Mouse (Mus musculus): Measurements from ENCODE around the gene Car5a. TPM values are rescaled to one million over a fixed set of nuclear protein-coding genes. Genes with fewer than 3 reads are reported as not detected.

Car5a gene
- total RNA-seq (2014; fragmentation: Nextera tagmentation), result 0.68 and 1.4 TPM in 2 replicates
- 0.16 TPM in 1 of 2 replicates, not detected in the other for total RNA-seq (2017)
- 0.41 and 0.57 TPM in 2 replicates for polyA plus RNA-seq (2012)

DNA sequence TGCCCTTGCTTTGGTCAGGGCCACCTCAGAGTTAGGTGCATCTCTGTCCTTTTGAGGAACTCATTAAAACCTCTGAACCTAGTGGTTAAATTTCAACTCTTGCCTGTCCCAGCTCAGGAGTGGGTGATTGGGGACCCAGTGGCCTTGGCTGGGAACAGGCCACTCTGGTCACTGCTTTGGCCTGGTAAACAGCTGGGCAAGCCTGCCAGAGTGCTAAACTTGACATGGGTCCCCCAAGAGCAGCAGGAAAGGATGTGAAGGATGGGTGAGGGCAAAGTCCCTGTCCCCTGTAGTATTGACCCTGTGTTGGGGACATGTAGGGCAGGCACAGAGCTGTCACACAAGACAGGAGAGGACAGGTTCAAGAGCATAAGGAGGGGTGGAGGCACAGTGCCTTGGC, at the start of gene Car5a:
Gene Car5a, minus strand, starts transcription at position 74 of the 400 bp plus-strand sequence.
- Histone ChIP-seq H3K36me3 (replicated peaks) (peaks cover 16% of the 10 kb centered on the region), H3K4me1 (ENCODE audit: insufficient read depth, low read depth, low read length) (peaks cover 48% of the 10 kb centered on the region), H3K27me3 (ENCODE audit: insufficient read depth, low read length) (peaks cover 14% of the 10 kb centered on the region), H3K9me3 (replicated peaks) (no peaks in the 10 kb centered on the region), H3K4me3 (ENCODE audit: low read depth, low read length) (no peak within 1 kb of the TSS)
- no peak for TF ChIP-seq GATA2 (IDR thresholded peaks at IDR 0.05; ENCODE audit: borderline replicate concordance, low read depth, low read length)
- no peak for TF ChIP-seq GATA1 (IDR thresholded peaks at IDR 0.05; ENCODE audit: borderline replicate concordance, low read length)
- TF ChIP-seq TAL1 (conservative IDR thresholded peaks at IDR 0.05; ENCODE audit: low read depth, low read length), result no peak
- TF ChIP-seq POLR2AphosphoS5 (IDR thresholded peaks at IDR 0.05; ENCODE audit: insufficient replicate concordance, low read depth, low read length), result no peak
- DNase-seq (ENCODE audit: low spot score) (no peak), ATAC-seq (ENCODE audit: extremely low read depth, insufficient number of reproducible peaks, low FRiP score, poor library complexity, severe bottlenecking) (no peak)

DNA sequence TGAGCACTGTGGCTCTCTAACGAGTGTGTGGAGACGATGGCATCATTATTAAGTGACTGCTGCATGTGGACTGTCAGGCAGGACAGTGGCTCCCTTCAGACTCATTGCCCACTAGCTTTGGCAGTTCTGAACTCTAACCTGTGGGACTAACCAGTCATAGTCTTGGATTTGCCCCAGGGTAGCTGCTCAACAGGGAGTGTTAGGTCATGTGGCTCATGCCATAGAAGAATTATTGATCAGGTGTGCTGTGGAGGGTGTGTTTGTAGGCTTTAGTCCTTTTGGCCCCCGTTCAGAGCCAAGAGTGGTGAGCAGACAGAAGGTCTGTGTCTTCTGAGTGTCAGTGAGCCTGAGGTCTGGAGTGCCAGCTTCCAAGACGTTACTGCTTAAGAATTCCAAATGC, 48.2 kb upstream of the Car5a start:
- DNase-seq (ENCODE audit: low spot score), result no peak
- Histone ChIP-seq H3K4me1 (ENCODE audit: insufficient read depth, low read depth, low read length) (peaks cover 10% of the 10 kb centered on the region), H3K9me3 (replicated peaks) (no peaks in the 10 kb centered on the region), H3K36me3 (replicated peaks) (peaks cover 98% of the 10 kb centered on the region), H3K27me3 (ENCODE audit: insufficient read depth, low read length) (no peaks in the 10 kb centered on the region), H3K4me3 (ENCODE audit: low read depth, low read length) (no peak overlapping the region)
- ATAC-seq (ENCODE audit: extremely low read depth, insufficient number of reproducible peaks, low FRiP score, poor library complexity, severe bottlenecking), result no peak
- TF ChIP-seq POLR2AphosphoS5 (IDR thresholded peaks at IDR 0.05; ENCODE audit: insufficient replicate concordance, low read depth, low read length), result no peak
- no peak for TF ChIP-seq GATA1 (IDR thresholded peaks at IDR 0.05; ENCODE audit: borderline replicate concordance, low read length)
- no peak for TF ChIP-seq GATA2 (IDR thresholded peaks at IDR 0.05; ENCODE audit: borderline replicate concordance, low read depth, low read length)

DNA sequence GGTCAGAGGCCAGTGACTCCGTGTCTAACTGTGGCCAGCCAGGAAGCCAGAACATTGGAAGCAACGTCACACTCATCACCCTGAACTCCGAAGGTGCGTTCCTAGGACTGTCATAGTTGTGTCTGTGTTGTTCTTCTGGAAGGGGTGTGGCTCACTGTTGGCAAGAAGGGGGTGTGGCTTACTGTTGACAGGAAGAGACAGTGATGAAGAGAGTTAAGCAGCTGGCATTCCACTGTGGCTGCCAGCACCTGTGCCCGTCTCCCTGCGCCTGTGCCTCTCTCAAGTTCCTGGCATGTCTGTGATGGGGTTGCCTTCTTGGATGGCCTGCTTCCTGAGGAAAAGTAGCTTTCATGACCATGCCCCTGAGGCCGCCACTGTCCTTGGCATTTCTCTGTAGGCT, 46.9 kb upstream of the Car5a start:
- H3K4me3 ChIP-seq (ENCODE audit: low read depth, low read length), result no peak overlapping the region
- no peak for ATAC-seq (ENCODE audit: extremely low read depth, insufficient number of reproducible peaks, low FRiP score, poor library complexity, severe bottlenecking)
- H3K36me3 ChIP-seq (replicated peaks), result peaks cover 98% of the 10 kb centered on the region
- no peaks in the 10 kb centered on the region for H3K9me3 ChIP-seq (replicated peaks)
- H3K27me3 ChIP-seq (ENCODE audit: insufficient read depth, low read length), result no peaks in the 10 kb centered on the region
- DNase-seq (ENCODE audit: low spot score), result no peak
- H3K4me1 ChIP-seq (ENCODE audit: insufficient read depth, low read depth, low read length), result peaks cover 10% of the 10 kb centered on the region
- no peak for TF ChIP-seq CTCF (IDR thresholded peaks at IDR 0.05; ENCODE audit: low read depth, low read length)
- no peak for TF ChIP-seq TAL1 (conservative IDR thresholded peaks at IDR 0.05; ENCODE audit: low read depth, low read length)
- TF ChIP-seq GATA1 (IDR thresholded peaks at IDR 0.05; ENCODE audit: borderline replicate concordance, low read length), result no peak
- no peak for TF ChIP-seq POLR2AphosphoS5 (IDR thresholded peaks at IDR 0.05; ENCODE audit: insufficient replicate concordance, low read depth, low read length)

DNA sequence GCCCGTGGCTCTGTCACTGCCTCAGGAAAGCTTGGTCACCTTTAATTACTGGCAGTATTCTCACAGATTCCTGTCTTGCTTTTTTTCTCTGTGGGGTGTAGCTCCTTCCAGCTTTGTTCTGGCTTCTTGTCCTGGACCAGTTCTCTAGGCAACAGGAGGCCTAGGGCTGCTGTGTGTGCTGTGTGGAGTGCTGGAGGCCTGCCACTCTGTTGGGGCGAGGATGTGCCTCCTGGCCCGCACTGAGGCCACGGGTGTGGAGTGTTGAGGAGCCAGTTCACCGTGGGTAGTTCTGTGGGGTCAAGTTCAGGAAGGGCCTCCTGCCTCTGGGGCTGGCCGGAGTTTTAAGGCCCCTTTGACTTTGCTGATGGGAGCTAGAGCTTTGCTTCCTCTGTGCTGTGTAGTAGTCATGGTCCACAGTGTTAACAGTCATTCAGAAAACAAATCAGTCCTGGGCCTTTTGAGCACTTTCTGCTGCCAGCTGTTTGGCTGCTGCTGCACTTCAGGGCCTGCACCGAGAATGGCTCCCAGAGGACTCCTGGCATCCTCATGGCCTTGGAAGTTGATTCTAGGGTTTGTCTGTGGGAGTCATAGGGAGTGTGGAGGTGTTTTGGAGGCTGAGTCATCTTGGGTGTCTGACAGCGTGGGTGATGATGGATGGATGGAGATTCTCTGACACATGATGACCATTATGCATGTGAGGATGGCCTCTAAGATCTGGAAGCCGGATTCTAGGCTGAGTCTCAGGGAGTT, 46.0 kb upstream of the Car5a start:
- H3K4me1 ChIP-seq (ENCODE audit: insufficient read depth, low read depth, low read length), result peaks cover 10% of the 10 kb centered on the region
- TF ChIP-seq POLR2AphosphoS5 (IDR thresholded peaks at IDR 0.05; ENCODE audit: insufficient replicate concordance, low read depth, low read length), result no peak
- no peak for TF ChIP-seq GATA1 (IDR thresholded peaks at IDR 0.05; ENCODE audit: borderline replicate concordance, low read length)
- no peak for TF ChIP-seq GATA2 (IDR thresholded peaks at IDR 0.05; ENCODE audit: borderline replicate concordance, low read depth, low read length)
- no peak for TF ChIP-seq TAL1 (conservative IDR thresholded peaks at IDR 0.05; ENCODE audit: low read depth, low read length)
- TF ChIP-seq CTCF (IDR thresholded peaks at IDR 0.05; ENCODE audit: low read depth, low read length), result no peak
- no peak overlapping the region for H3K4me3 ChIP-seq (ENCODE audit: low read depth, low read length)
- ATAC-seq (ENCODE audit: extremely low read depth, insufficient number of reproducible peaks, low FRiP score, poor library complexity, severe bottlenecking), result no peak
- H3K9me3 ChIP-seq (replicated peaks), result no peaks in the 10 kb centered on the region
- H3K27me3 ChIP-seq (ENCODE audit: insufficient read depth, low read length), result no peaks in the 10 kb centered on the region
- peaks cover 96% of the 10 kb centered on the region for H3K36me3 ChIP-seq (replicated peaks)
- no peak for DNase-seq (ENCODE audit: low spot score)

DNA sequence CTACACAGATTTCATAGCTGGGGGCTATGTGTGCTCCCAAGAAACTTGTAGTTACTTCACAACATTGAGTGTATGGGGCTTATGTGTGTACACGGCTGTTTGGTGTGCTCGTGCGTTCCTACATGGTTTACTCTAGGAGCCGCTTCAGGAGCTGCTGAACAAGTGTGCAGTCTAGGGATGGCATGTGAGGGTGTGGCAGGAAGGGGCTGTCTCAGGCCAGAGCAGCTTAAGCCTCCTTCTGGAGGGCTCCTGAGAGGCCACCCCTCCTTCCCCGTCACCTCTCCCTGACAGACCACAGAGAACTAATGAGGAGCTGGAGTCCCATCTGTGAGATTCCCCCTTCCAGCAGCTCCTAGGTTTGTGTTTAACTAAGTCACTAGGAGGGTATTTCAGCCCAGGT, 43.2 kb upstream of the Car5a start:
- no peak for ATAC-seq (ENCODE audit: extremely low read depth, insufficient number of reproducible peaks, low FRiP score, poor library complexity, severe bottlenecking)
- H3K36me3 ChIP-seq (replicated peaks), result peaks cover 97% of the 10 kb centered on the region
- no peak for DNase-seq (ENCODE audit: low spot score)

DNA sequence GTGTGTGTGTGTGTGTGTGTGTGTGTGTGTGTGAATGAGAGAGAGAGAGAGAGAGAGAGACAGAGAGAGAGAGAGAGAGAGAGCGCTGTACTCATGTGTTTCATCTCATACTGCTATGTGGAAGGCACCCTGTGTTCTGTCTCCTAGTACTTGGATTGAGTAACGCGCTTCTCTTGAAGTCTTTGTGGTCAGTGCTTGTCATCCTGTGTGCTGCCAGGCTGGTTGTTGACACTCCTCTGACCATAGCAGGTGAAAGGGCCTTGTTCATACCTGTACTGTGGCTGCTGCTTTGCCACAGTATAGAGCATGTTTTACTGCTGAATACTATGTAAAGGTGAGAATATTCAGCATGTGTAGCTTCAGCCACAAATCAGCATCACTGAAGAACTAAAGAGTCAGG, 41.0 kb upstream of the Car5a start:
- ATAC-seq (ENCODE audit: extremely low read depth, insufficient number of reproducible peaks, low FRiP score, poor library complexity, severe bottlenecking) (no peak), DNase-seq (ENCODE audit: low spot score) (no peak)
- no peak for TF ChIP-seq TAL1 (conservative IDR thresholded peaks at IDR 0.05; ENCODE audit: low read depth, low read length)
- TF ChIP-seq POLR2AphosphoS5 (IDR thresholded peaks at IDR 0.05; ENCODE audit: insufficient replicate concordance, low read depth, low read length), result no peak
- no peak for TF ChIP-seq CTCF (IDR thresholded peaks at IDR 0.05; ENCODE audit: low read depth, low read length)
- no peak for TF ChIP-seq GATA2 (IDR thresholded peaks at IDR 0.05; ENCODE audit: borderline replicate concordance, low read depth, low read length)
- TF ChIP-seq GATA1 (IDR thresholded peaks at IDR 0.05; ENCODE audit: borderline replicate concordance, low read length), result no peak
- Histone ChIP-seq H3K36me3 (replicated peaks) (peaks cover 96% of the 10 kb centered on the region), H3K4me3 (ENCODE audit: low read depth, low read length) (no peak overlapping the region), H3K27me3 (ENCODE audit: insufficient read depth, low read length) (no peaks in the 10 kb centered on the region), H3K9me3 (replicated peaks) (no peaks in the 10 kb centered on the region), H3K4me1 (ENCODE audit: insufficient read depth, low read depth, low read length) (peaks cover 3% of the 10 kb centered on the region; the same call in 1 of the 2 replicates)

More for the DNA sequence above, 43.2 kb upstream of the Car5a start:
- no peak for TF ChIP-seq TAL1 (conservative IDR thresholded peaks at IDR 0.05; ENCODE audit: low read depth, low read length)
- no peak for TF ChIP-seq POLR2AphosphoS5 (IDR thresholded peaks at IDR 0.05; ENCODE audit: insufficient replicate concordance, low read depth, low read length)
- no peak for TF ChIP-seq GATA1 (IDR thresholded peaks at IDR 0.05; ENCODE audit: borderline replicate concordance, low read length)
- Histone ChIP-seq H3K4me1 (ENCODE audit: insufficient read depth, low read depth, low read length) (peaks cover 10% of the 10 kb centered on the region), H3K9me3 (replicated peaks) (no peaks in the 10 kb centered on the region), H3K4me3 (ENCODE audit: low read depth, low read length) (no peak overlapping the region), H3K27me3 (ENCODE audit: insufficient read depth, low read length) (no peaks in the 10 kb centered on the region)
